Mouse (Mus musculus) midbrain, embryonic 16.5 days (tissue): ENCODE measurements around the gene Itga8. TPM values are rescaled to one million over a fixed set of nuclear protein-coding genes. Genes with fewer than 3 reads are reported as not detected.

Experiments used
- ATAC-seq: fragments of 200-750 bp; cut with Nextera tagmentation; 2 replicates; pipeline ENCODE4 v1.8.0; 2017; ENCODE audit warnings: moderate TSS enrichment
- H3K27ac ChIP-seq: fragments of 300-500 bp; sonication (generic); 2 replicates; pipeline ENCODE4 v1.5.1; 2014; ENCODE audit warnings: mild to moderate bottlenecking, low read length, mixed read lengths
- H3K27me3 ChIP-seq: fragments of 300-500 bp; sonication (generic); 2 replicates; pipeline ENCODE4 v1.6.1; 2014; ENCODE audit warnings: low read depth, low read length, mixed read lengths; ENCODE audit not compliant: control insufficient read depth, insufficient read depth
- H3K36me3 ChIP-seq: fragments of 300-500 bp; sonication (generic); 2 replicates; pipeline ENCODE4 v1.6.1; 2014; ENCODE audit warnings: mild to moderate bottlenecking, low read length, moderate library complexity, mixed read lengths; ENCODE audit not compliant: control insufficient read depth, insufficient read depth
- H3K4me1 ChIP-seq: fragments of 300-500 bp; sonication (generic); 2 replicates; pipeline ENCODE4 v1.6.1; 2014; ENCODE audit warnings: mild to moderate bottlenecking, low read length, mixed read lengths; ENCODE audit not compliant: control insufficient read depth, insufficient read depth
- H3K4me2 ChIP-seq: fragments of 300-500 bp; sonication (generic); 2 replicates; pipeline ENCODE4 v1.6.1; 2014; ENCODE audit warnings: mild to moderate bottlenecking, low read length, mixed read lengths
- H3K4me3 ChIP-seq: fragments of 300-500 bp; sonication (generic); 2 replicates; pipeline ENCODE4 v1.5.1; 2014; ENCODE audit warnings: low read depth, mild to moderate bottlenecking, low read length, moderate library complexity, mixed read lengths
- H3K9ac ChIP-seq: fragments of 300-500 bp; sonication (generic); 2 replicates; pipeline ENCODE4 v1.6.1; 2014; ENCODE audit warnings: low read depth, low read length, mixed read lengths
- H3K9me3 ChIP-seq: fragments of 300-500 bp; sonication (generic); replicated peaks from 2 replicates; pipeline ENCODE4 v1.6.1; 2014; ENCODE audit warnings: mild to moderate bottlenecking, low read length, mixed read lengths; ENCODE audit not compliant: control insufficient read depth, poor library complexity, severe bottlenecking
- WGBS: fragments of 180-500 bp; shearing (Covaris S2); extraction: QIAGEN DNeasy Blood & Tissue Kit; methylation state at CpG from one replicate; pipeline ENCODE4 v1.1.7; 2014; 5-methylcytosine and 5-hydroxymethylcytosine counted together
- polyA plus RNA-seq: library from polyadenylated mRNA; unstranded; fragments of >200 nt; fragmentation: Nextera tagmentation; extraction: Ambion mirVana; gene quantifications from 2 replicates; pipeline ENCODE4 v1.2.1, GENCODE M21; 2015

Gene Itga8
- polyA plus RNA-seq, 1 experiment from 2014 or later, result 2.6 TPM

DNA sequence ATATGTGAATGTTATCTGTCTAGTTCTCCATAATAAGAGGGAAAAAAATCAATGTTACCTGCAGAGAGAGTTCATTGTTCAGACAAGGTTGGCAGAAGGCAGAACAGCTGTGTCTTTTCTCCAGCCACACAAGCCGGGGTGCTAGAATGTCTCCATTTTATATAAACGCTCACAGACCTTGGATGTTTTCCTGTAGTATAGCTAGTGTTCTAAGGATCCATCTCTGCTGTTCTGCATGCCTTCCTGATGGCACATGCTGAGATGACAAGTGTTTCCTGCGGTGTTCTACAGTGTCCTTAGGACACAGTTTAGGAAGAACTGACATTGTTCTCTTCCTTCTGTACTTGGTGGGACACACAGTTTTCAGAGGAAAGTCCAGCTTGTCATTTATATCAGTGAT is 192.4 kb downstream of the Itga8 start:
- ATAC-seq, result no peak
- Histone ChIP-seq H3K9ac (no peak overlapping the region), H3K36me3 (no peaks in the 10 kb centered on the region), H3K4me3 (no peak overlapping the region), H3K9me3 (no peaks in the 10 kb centered on the region), H3K27ac (no peak overlapping the region), H3K27me3 (no peaks in the 10 kb centered on the region), H3K4me2 (no peak overlapping the region), H3K4me1 (no peaks in the 10 kb centered on the region)
- WGBS, result 83% methylated on average over 3 of the region's 3 CpGs

- no peak overlapping the region for H3K27ac ChIP-seq
- H3K4me1 ChIP-seq, result no peaks in the 10 kb centered on the region
- no peak for ATAC-seq
- H3K9me3 ChIP-seq, result no peaks in the 10 kb centered on the region
- WGBS, result 91% methylated on average over 2 of the region's 2 CpGs
- H3K9ac ChIP-seq, result no peak overlapping the region
- no peak overlapping the region for H3K4me3 ChIP-seq
- no peaks in the 10 kb centered on the region for H3K27me3 ChIP-seq
- no peak overlapping the region for H3K4me2 ChIP-seq
- no peaks in the 10 kb centered on the region for H3K36me3 ChIP-seq
Observed at GRCm38 (mm10) chr2:12108306-12108705, 193.4 kb downstream of the Itga8 start.

GRCm38 (mm10) chr2:12107265-12107664 is 194.5 kb downstream of the Itga8 start:
- H3K4me2 ChIP-seq, result no peak overlapping the region
- H3K9ac ChIP-seq, result no peak overlapping the region
- no peak overlapping the region for H3K27ac ChIP-seq
- H3K9me3 ChIP-seq, result no peaks in the 10 kb centered on the region
- 75% methylated on average over 2 of the region's 2 CpGs for WGBS
- no peak overlapping the region for H3K4me3 ChIP-seq
- ATAC-seq, result no peak
- H3K27me3 ChIP-seq, result no peaks in the 10 kb centered on the region
- H3K4me1 ChIP-seq, result no peaks in the 10 kb centered on the region
- H3K36me3 ChIP-seq, result no peaks in the 10 kb centered on the region

DNA sequence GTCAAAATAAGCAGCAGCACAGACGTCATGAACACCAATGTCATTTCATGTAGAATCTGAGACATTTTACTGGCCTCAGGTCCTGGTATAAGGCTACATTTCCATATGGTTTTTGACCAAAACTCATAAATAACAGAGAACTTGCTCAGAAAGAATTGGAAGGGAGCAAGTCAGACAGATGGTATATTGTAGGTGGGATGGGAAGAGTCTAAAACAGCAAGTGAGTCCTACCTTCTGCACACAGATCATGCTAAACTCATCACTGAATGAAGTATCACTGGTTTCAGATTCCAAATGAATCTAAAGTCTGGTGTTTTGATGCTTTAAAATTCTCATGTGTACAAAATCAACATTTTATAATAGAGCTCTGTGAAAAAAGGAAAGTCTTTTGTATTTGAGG is 198.5 kb downstream of the Itga8 start:
- no peaks in the 10 kb centered on the region for H3K27me3 ChIP-seq
- 89% methylated on average over 1 of the region's 1 CpGs for WGBS
- no peak overlapping the region for H3K9ac ChIP-seq
- ATAC-seq, result no peak
- no peaks in the 10 kb centered on the region for H3K36me3 ChIP-seq
- H3K27ac ChIP-seq, result no peak overlapping the region
- no peak overlapping the region for H3K4me3 ChIP-seq
- no peak overlapping the region for H3K4me2 ChIP-seq
- H3K4me1 ChIP-seq, result no peaks in the 10 kb centered on the region
- H3K9me3 ChIP-seq, result no peaks in the 10 kb centered on the region

DNA sequence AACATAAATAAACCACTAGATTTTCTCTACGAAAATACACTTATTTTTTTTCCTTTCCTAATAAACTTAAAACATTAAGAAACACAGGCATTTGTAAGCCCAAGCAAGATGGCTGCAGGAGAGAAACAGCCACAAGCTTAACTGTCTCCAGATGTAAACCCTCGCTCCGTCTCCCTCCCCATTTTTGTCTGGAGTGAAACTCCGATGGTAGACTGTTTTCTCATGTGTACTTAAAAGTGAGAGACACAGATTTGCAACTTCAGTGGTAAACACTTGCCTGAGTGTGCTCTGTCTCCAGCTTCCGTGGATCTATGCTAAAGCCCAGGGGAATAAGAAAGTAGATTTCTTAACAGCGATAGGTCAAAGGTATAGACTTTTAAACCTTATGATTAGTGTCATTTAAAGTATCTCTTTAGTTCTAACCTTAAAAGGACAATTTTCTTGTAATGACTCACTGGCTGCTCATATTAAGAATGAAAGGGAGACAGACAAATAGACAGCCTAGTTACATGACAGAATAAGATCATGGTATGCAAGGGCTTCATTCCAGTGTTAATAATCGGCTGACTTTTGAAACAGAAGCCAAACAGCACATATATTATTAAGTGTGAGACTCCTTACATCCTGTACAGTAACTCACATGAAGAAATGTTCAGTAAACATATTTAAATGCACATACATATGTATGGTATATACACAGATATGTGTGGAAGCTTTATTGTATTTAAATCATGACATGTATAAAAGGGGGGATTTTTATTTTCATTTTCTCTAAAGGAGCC is 209.3 kb downstream of the Itga8 start:
- Histone ChIP-seq H3K27me3 (no peaks in the 10 kb centered on the region), H3K27ac (no peak overlapping the region), H3K4me2 (no peak overlapping the region), H3K9me3 (no peaks in the 10 kb centered on the region), H3K36me3 (no peaks in the 10 kb centered on the region), H3K4me3 (no peak overlapping the region), H3K4me1 (no peaks in the 10 kb centered on the region), H3K9ac (no peak overlapping the region)
- WGBS, result 84% methylated on average over 7 of the region's 7 CpGs
- ATAC-seq, result no peak

- Histone ChIP-seq H3K9ac (no peak overlapping the region), H3K4me1 (no peaks in the 10 kb centered on the region), H3K27ac (no peak overlapping the region), H3K4me3 (no peak overlapping the region), H3K9me3 (no peaks in the 10 kb centered on the region), H3K36me3 (no peaks in the 10 kb centered on the region), H3K27me3 (no peaks in the 10 kb centered on the region), H3K4me2 (no peak overlapping the region)
- ATAC-seq, result no peak
- WGBS, result 84% methylated on average over 2 of the region's 2 CpGs
Observed at GRCm38 (mm10) chr2:12090993-12091392, 210.7 kb downstream of the Itga8 start.

GRCm38 (mm10) chr2:12085492-12085891 is 216.2 kb downstream of the Itga8 start:
- H3K4me2 ChIP-seq, result no peak overlapping the region
- H3K4me3 ChIP-seq, result no peak overlapping the region
- H3K36me3 ChIP-seq, result no peaks in the 10 kb centered on the region
- H3K9me3 ChIP-seq, result no peaks in the 10 kb centered on the region
- H3K4me1 ChIP-seq, result no peaks in the 10 kb centered on the region
- 93% methylated on average over 2 of the region's 2 CpGs for WGBS
- no peak overlapping the region for H3K9ac ChIP-seq
- ATAC-seq, result no peak
- H3K27ac ChIP-seq, result no peak overlapping the region
- no peaks in the 10 kb centered on the region for H3K27me3 ChIP-seq

DNA sequence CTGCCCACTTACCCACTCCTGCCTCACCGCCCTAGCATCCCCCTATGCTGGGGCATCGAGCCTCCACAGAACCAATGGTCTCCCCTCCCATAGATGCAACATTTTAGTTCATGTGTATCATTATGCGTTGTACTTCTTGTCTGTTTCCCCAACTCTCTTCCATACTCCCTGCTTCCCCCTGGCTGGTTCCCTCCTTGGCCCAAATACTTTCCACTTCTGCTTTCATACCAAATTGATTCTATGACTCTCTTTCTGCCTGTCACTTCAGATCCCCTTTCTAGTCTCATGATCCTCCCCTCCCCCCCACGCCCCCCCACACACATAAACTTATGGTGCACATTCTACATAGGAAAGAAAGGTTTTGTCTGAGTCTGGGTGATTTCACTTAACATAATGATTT is 217.4 kb downstream of the Itga8 start:
- 83% methylated on average over 4 of the region's 4 CpGs for WGBS
- Histone ChIP-seq H3K27ac (no peak overlapping the region), H3K4me2 (no peak overlapping the region), H3K27me3 (no peaks in the 10 kb centered on the region), H3K9me3 (no peaks in the 10 kb centered on the region), H3K9ac (no peak overlapping the region), H3K4me1 (no peaks in the 10 kb centered on the region), H3K36me3 (no peaks in the 10 kb centered on the region), H3K4me3 (no peak overlapping the region)
- ATAC-seq, result no peak

DNA sequence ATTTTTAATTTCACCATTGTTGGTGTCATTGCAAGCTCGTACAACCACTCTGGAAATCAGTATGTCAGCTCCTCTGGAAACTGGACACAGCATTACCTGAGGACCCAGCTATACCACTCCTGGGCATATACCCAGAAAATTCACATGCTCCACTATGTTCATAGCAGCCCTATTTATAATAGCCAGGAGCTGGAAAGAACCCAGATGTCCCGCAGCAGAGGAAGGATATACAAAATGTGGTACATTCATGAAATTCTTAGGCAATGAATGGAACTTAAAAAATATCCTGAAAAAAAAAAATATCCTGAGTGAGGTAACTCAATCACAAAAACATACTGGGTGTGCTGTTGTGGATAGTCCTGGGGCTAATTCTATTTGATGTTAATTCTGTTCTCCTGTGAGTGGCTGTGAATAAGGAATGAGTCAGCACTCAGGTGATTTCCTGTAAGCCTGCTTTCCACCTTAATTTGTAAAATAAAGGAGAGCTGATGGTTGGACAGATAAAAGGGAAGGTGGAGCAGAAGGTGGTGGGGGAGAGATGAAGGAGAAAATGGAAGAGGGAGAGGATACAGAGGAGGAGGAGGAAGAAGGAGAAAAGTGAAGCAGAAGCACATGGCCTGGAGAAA is 224.3 kb downstream of the Itga8 start:
- no peaks in the 10 kb centered on the region for H3K9me3 ChIP-seq
- no peaks in the 10 kb centered on the region for H3K36me3 ChIP-seq
- no peak overlapping the region for H3K27ac ChIP-seq
- H3K4me2 ChIP-seq, result no peak overlapping the region
- WGBS, result 88% methylated on average over 2 of the region's 2 CpGs
- H3K4me1 ChIP-seq, result no peaks in the 10 kb centered on the region
- H3K4me3 ChIP-seq, result no peak overlapping the region
- no peak overlapping the region for H3K9ac ChIP-seq
- no peak for ATAC-seq
- H3K27me3 ChIP-seq, result no peaks in the 10 kb centered on the region
